Mouse (Mus musculus) lung, postnatal 0 days (tissue): ENCODE data around the gene Morc4. TPM values are rescaled to one million over a fixed set of nuclear protein-coding genes. Genes with fewer than 3 reads are reported as not detected.

Experiments used
- ATAC-seq: fragments of 200-750 bp; cut with Nextera tagmentation; 2 replicates; pipeline ENCODE4 v1.8.0; 2017; ENCODE audit warnings: moderate library complexity
- DNase-seq: peaks from one replicate; pipeline ENCODE4 v3.0.0-alpha.2; 2016; ENCODE audit warnings: low spot score
- H3K27ac ChIP-seq: fragments of 300-500 bp; sonication (generic); 2 replicates; pipeline ENCODE4 v1.5.1; 2014; ENCODE audit warnings: antibody characterized with exemption, mild to moderate bottlenecking, low read length, mixed read lengths
- H3K27me3 ChIP-seq: fragments of 300-500 bp; sonication (generic); replicated peaks from 2 replicates; pipeline ENCODE4 v1.6.1; 2014; ENCODE audit warnings: low read length, mixed read lengths; ENCODE audit not compliant: insufficient read depth
- H3K36me3 ChIP-seq: fragments of 300-500 bp; sonication (generic); 2 replicates; pipeline ENCODE4 v1.6.1; 2014; ENCODE audit warnings: low read length, mixed read lengths; ENCODE audit not compliant: insufficient read depth
- H3K4me1 ChIP-seq: fragments of 300-500 bp; sonication (generic); 2 replicates; pipeline ENCODE4 v1.6.1; 2014; ENCODE audit warnings: antibody characterized with exemption, low read depth, low read length, mixed read lengths; ENCODE audit not compliant: insufficient read depth
- H3K4me2 ChIP-seq: fragments of 300-500 bp; sonication (generic); replicated peaks from 2 replicates; pipeline ENCODE4 v1.6.1; 2014; ENCODE audit warnings: low read depth, mild to moderate bottlenecking, low read length, moderate library complexity, mixed read lengths
- H3K4me3 ChIP-seq: fragments of 300-500 bp; sonication (generic); 2 replicates; pipeline ENCODE4 v1.5.1; 2014; ENCODE audit warnings: low read depth, low read length
- H3K9ac ChIP-seq: fragments of 300-500 bp; sonication (generic); replicated peaks from 2 replicates; pipeline ENCODE4 v1.6.1; 2014; ENCODE audit warnings: low read depth, mild to moderate bottlenecking
- H3K9me3 ChIP-seq: fragments of 300-500 bp; sonication (generic); 2 replicates; pipeline ENCODE4 v1.6.1; 2016; ENCODE audit warnings: low read length, mixed read lengths
- CTCF ChIP-seq: IDR thresholded peaks from 2 replicates; pipeline ENCODE4 v1.5.1; 2016; ENCODE audit warnings: antibody characterized with exemption, mild to moderate bottlenecking
- EP300 ChIP-seq: IDR thresholded peaks from 2 replicates; pipeline ENCODE4 v1.6.1; 2016; ENCODE audit warnings: antibody characterized with exemption, mild to moderate bottlenecking, control low read depth
- WGBS: fragments of 180-500 bp; shearing (Covaris S2); extraction: QIAGEN DNeasy Blood & Tissue Kit; methylation state at CpG from one replicate; pipeline ENCODE4 v1.1.7; 2014; 5-methylcytosine and 5-hydroxymethylcytosine counted together
- polyA plus RNA-seq: library from polyadenylated mRNA; unstranded; fragments of >200 nt; fragmentation: Nextera tagmentation; extraction: Ambion mirVana; gene quantifications from 2 replicates; pipeline ENCODE4 v1.2.1, GENCODE M21; 2015

The Morc4 gene
- 5.0 and 6.4 TPM in 2 replicates for polyA plus RNA-seq

GRCm38 (mm10) chrX:139870938-139871791 is at the start of gene Morc4:
Morc4 (minus strand) TSS chrX:139871677.
- 17% methylated on average over 35 of the region's 87 CpGs for WGBS
- peak; percentile 83 for DNase-seq
- Histone ChIP-seq H3K27me3 (no peaks in the 10 kb centered on the region), H3K4me1 (no peaks in the 10 kb centered on the region), H3K4me3 (peak within 1 kb of the TSS; percentile 60), H3K27ac (no peak within 1 kb of the TSS), H3K9me3 (no peaks in the 10 kb centered on the region), H3K9ac (no peak within 1 kb of the TSS), H3K4me2 (peak within 1 kb of the TSS; percentile 75), H3K36me3 (no peaks in the 10 kb centered on the region)
- ATAC-seq, result peak; percentile 96
- no peak for TF ChIP-seq EP300
- TF ChIP-seq CTCF, result no peak

DNA sequence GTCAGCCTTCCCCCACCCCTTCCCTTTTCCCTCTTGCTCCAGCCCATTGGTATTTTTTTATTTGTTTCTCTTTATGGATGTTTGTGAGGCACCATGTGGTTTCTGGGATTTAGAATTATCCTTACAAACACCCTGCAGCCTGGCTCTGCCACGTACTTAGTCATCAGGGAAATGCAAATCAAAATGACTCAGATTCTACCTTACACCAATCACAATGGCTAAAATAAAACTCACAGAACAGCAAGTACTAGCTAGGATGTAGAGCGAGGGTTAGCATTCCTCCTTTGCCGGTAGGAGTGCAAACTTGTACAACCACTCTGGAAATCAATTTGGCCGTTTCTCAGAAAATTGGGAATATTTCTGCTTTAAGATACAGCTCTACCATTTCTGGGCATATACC is 49.1 kb upstream of the Morc4 start:
- H3K9me3 ChIP-seq, result no peaks in the 10 kb centered on the region
- no peak overlapping the region for H3K4me2 ChIP-seq
- H3K36me3 ChIP-seq, result no peaks in the 10 kb centered on the region
- no peak for DNase-seq
- no peak overlapping the region for H3K9ac ChIP-seq
- H3K27ac ChIP-seq, result no peak overlapping the region
- no peak for ATAC-seq
- no peak overlapping the region for H3K4me3 ChIP-seq
- 79% methylated on average over 4 of the region's 4 CpGs for WGBS
- H3K27me3 ChIP-seq, result no peaks in the 10 kb centered on the region
- TF ChIP-seq EP300 (no peak), CTCF (no peak)
- H3K4me1 ChIP-seq, result no peaks in the 10 kb centered on the region

GRCm38 (mm10) chrX:139891387-139891786 is 19.9 kb upstream of the Morc4 start:
- ATAC-seq, result no peak
- H3K4me1 ChIP-seq, result no peaks in the 10 kb centered on the region

DNA sequence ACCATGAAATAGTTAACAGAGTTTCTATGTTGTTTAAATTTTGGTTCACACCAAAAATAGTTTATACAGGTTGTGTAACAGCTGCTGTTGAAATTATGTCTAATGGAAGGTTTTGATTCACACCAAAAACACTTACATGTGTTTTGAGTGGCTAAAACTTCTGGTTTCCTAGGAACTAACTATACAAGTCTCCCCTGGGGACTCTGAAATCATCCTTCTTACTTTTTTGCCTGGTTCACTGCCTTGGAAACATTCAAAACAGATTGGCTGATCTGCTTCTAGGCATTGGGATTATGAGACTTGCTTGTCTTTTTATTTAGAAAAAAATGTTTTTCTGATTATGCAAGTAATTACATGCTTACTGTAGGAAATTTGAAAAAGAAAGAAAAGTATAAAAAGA is 11.7 kb upstream of the Morc4 start:
- Histone ChIP-seq H3K27me3 (no peaks in the 10 kb centered on the region), H3K27ac (no peak overlapping the region), H3K4me2 (no peak overlapping the region), H3K36me3 (no peaks in the 10 kb centered on the region), H3K9ac (no peak overlapping the region), H3K4me1 (no peaks in the 10 kb centered on the region), H3K4me3 (no peak overlapping the region), H3K9me3 (no peaks in the 10 kb centered on the region)
- no peak for TF ChIP-seq CTCF
- no peak for TF ChIP-seq EP300
- ATAC-seq, result no peak
- no peak for DNase-seq

More at GRCm38 (mm10) chrX:139891387-139891786, 19.9 kb upstream of the Morc4 start:
- Histone ChIP-seq H3K27me3 (no peaks in the 10 kb centered on the region), H3K4me2 (no peak overlapping the region), H3K9me3 (no peaks in the 10 kb centered on the region), H3K27ac (no peak overlapping the region), H3K9ac (no peak overlapping the region), H3K36me3 (no peaks in the 10 kb centered on the region), H3K4me3 (no peak overlapping the region)
- TF ChIP-seq EP300, result no peak
- no peak for TF ChIP-seq CTCF
- DNase-seq, result no peak
- 24% methylated on average over 1 of the region's 1 CpGs for WGBS

DNA sequence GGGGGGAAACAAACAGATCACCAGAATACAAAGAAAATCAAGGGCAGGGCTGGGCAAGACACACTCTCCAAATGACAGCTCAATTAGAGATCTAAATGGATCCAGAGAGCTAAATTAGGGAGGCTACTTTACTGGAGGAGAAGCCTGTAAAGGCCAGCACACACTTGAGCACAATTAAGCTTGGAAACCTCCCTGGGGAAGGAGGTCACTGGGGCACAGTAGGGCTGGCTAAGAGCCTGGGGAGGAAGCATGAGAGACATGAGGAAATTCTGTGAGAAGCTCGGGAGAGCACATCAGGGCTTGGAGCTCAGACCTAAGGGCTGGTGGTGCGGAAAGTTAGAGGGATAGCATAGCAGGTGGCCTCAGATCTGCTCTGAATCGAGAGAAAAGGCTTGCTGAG is 6.5 kb upstream of the Morc4 start:
- H3K9ac ChIP-seq, result no peak overlapping the region
- no peak overlapping the region for H3K4me3 ChIP-seq
- H3K27ac ChIP-seq, result no peak overlapping the region
- H3K36me3 ChIP-seq, result no peaks in the 10 kb centered on the region
- no peak for DNase-seq
- H3K27me3 ChIP-seq, result no peaks in the 10 kb centered on the region
- H3K4me1 ChIP-seq, result no peaks in the 10 kb centered on the region
- ATAC-seq, result no peak
- TF ChIP-seq EP300 (no peak), CTCF (no peak)
- no peak overlapping the region for H3K4me2 ChIP-seq
- WGBS, result 36% methylated on average over 3 of the region's 3 CpGs
- no peaks in the 10 kb centered on the region for H3K9me3 ChIP-seq

DNA sequence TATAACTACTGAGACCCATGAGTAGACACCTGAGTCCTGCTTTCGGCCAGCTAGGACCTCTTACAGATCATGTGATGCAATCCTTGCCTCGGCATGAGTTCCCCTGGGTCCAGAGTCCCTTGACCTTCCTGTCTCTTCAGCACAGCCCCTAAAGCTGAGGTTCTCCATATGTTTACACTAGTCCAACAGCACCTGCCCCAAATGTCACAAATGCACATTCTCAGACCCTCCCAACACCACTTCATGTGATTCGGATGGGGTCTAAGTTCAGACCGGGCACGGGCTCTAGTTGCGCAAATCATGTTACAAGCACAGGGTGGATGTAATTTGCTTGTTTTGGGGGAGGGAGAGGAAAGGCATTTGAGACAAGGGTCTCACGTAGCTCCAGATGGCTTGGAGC is 5.6 kb upstream of the Morc4 start:
- no peak overlapping the region for H3K4me2 ChIP-seq
- ATAC-seq, result 0 out of 2 replicates have a peak, but pooled peaks have one; percentile 23
- 52% methylated on average over 7 of the region's 7 CpGs for WGBS
- no peak for TF ChIP-seq CTCF
- no peak for TF ChIP-seq EP300
- no peak overlapping the region for H3K27ac ChIP-seq
- H3K9me3 ChIP-seq, result no peaks in the 10 kb centered on the region
- no peaks in the 10 kb centered on the region for H3K27me3 ChIP-seq
- no peak for DNase-seq
- H3K36me3 ChIP-seq, result no peaks in the 10 kb centered on the region
- H3K4me3 ChIP-seq, result no peak overlapping the region
- no peak overlapping the region for H3K9ac ChIP-seq
- H3K4me1 ChIP-seq, result no peaks in the 10 kb centered on the region
